23 mouse cellular contexts compared by ENCODE assay signal in genomic region chr14:93450930-93451665, GRCm38 (mm10).
DNase-seq lines count a peak whose midpoint lies in the region; ATAC-seq and TF ChIP-seq lines count a peak whose summit lies in the region.
"Had no signal": no experiment of that assay in that cellular context is flagged by ENCODE, and none has a peak within 500 bp of the region (broad histone marks: within the 10 kb centered on the region; RNA-seq: fewer than 3 reads in every experiment).

No protein-coding gene starts in this region.

- no peak for TF ChIP-seq CTCF in forebrain, postnatal 0 days (IDR thresholded peaks at IDR 0.05; ENCODE audit: low read depth)

- no peaks in the 10 kb centered on the region for H3K4me1 ChIP-seq in forebrain, embryonic 12.5 days
- H3K4me1 ChIP-seq in forebrain, embryonic 11.5 days (replicated peaks; ENCODE audit: control insufficient read depth, insufficient read depth, low read length): no peaks in the 10 kb centered on the region
- no peaks in the 10 kb centered on the region for H3K4me1 ChIP-seq in forebrain, postnatal 0 days (ENCODE audit: insufficient read depth)
- no peaks in the 10 kb centered on the region for H3K4me1 ChIP-seq in hindbrain, embryonic 11.5 days (replicated peaks; ENCODE audit: control insufficient read depth, insufficient read depth, low read length)
- H3K4me1 ChIP-seq: embryonic facial prominence, embryonic 12.5 days; heart, embryonic 15.5 days; hindbrain, embryonic 10.5 days; hindbrain, embryonic 15.5 days had no signal

- no peaks in the 10 kb centered on the region for H3K36me3 ChIP-seq in forebrain, embryonic 12.5 days (replicated peaks)
- H3K36me3 ChIP-seq in forebrain, embryonic 11.5 days (ENCODE audit: control insufficient read depth, insufficient read depth, low read length): no peaks in the 10 kb centered on the region
- H3K36me3 ChIP-seq in forebrain, postnatal 0 days (ENCODE audit: insufficient read depth): no peaks in the 10 kb centered on the region
- H3K36me3 ChIP-seq in hindbrain, embryonic 11.5 days (ENCODE audit: control insufficient read depth, insufficient read depth, low read length): no peaks in the 10 kb centered on the region
- H3K36me3 ChIP-seq: embryonic facial prominence, embryonic 12.5 days; heart, embryonic 15.5 days; hindbrain, embryonic 10.5 days; hindbrain, embryonic 15.5 days had no signal

- ATAC-seq in forebrain, embryonic 12.5 days (ENCODE audit: low FRiP score): 0 out of 2 replicates have a peak, but pooled peaks have one; percentile 27
- no peak for ATAC-seq in forebrain, embryonic 11.5 days (replicated peaks; ENCODE audit: low FRiP score)
- no peak; the same call in 1 of the 2 replicates for ATAC-seq in forebrain, postnatal 0 days
- no peak for ATAC-seq in hindbrain, embryonic 11.5 days (ENCODE audit: low FRiP score)
- ATAC-seq: intestine, embryonic 16.5 days; Patski had no signal

- H3K4me2 ChIP-seq in forebrain, embryonic 12.5 days: no peak overlapping the region
- no peak overlapping the region for H3K4me2 ChIP-seq in forebrain, embryonic 11.5 days (ENCODE audit: low read depth, low read length, severe bottlenecking)
- H3K4me2 ChIP-seq in forebrain, postnatal 0 days (ENCODE audit: low read depth): no peak overlapping the region
- H3K4me2 ChIP-seq in hindbrain, embryonic 11.5 days (replicated peaks; ENCODE audit: low read depth, low read length): no peak overlapping the region
- H3K4me2 ChIP-seq: embryonic facial prominence, embryonic 12.5 days; heart, embryonic 11.5 days; heart, embryonic 15.5 days; hindbrain, embryonic 15.5 days had no signal

- WGBS in forebrain, embryonic 12.5 days: 80% methylated on average over 5 of the region's 5 CpGs
- 81% methylated on average over 5 of the region's 5 CpGs for WGBS in forebrain, embryonic 11.5 days
- WGBS in forebrain, postnatal 0 days: 47% methylated on average over 5 of the region's 5 CpGs
- WGBS in hindbrain, embryonic 11.5 days: 90% methylated on average over 5 of the region's 5 CpGs

- DNase-seq in forebrain, embryonic 11.5 days (ENCODE audit: low spot score): no peak
- peak; percentile 29 for DNase-seq in brain, adult 2 months (ENCODE audit: low read depth, low spot score)
- peak; percentile 36 for DNase-seq in brain, embryonic 18.5 days (ENCODE audit: low read depth, low spot score)
- DNase-seq in forebrain, postnatal 0 days: peak; percentile 51
- DNase-seq in hindbrain, embryonic 11.5 days (ENCODE audit: low spot score): no peak
- DNase-seq: adrenal gland, adult 2 months; adrenal gland, postnatal 36 days; cerebellum, adult 18-20 months; cerebellum, postnatal 14 days; embryo, embryonic 11 days; gastrocnemius, postnatal 14 days; heart, adult 2 months; heart, postnatal 14 days; kidney, adult 2 months had no signal

- H3K9me3 ChIP-seq in forebrain, embryonic 12.5 days: no peaks in the 10 kb centered on the region
- H3K9me3 ChIP-seq in forebrain, embryonic 11.5 days (ENCODE audit: control insufficient read depth, low read length): no peaks in the 10 kb centered on the region
- H3K9me3 ChIP-seq in forebrain, postnatal 0 days (ENCODE audit: low read length): no peaks in the 10 kb centered on the region
- no peaks in the 10 kb centered on the region for H3K9me3 ChIP-seq in hindbrain, embryonic 11.5 days (ENCODE audit: control insufficient read depth, low read length)
- H3K9me3 ChIP-seq: embryonic facial prominence, embryonic 12.5 days; heart, embryonic 15.5 days; hindbrain, embryonic 10.5 days; hindbrain, embryonic 15.5 days had no signal

- H3K27me3 ChIP-seq in forebrain, embryonic 12.5 days: no peaks in the 10 kb centered on the region
- H3K27me3 ChIP-seq in forebrain, embryonic 11.5 days (ENCODE audit: control insufficient read depth, insufficient read depth, low read length): no peaks in the 10 kb centered on the region
- H3K27me3 ChIP-seq in forebrain, postnatal 0 days (ENCODE audit: insufficient read depth, low read length): no peaks in the 10 kb centered on the region
- no peaks in the 10 kb centered on the region for H3K27me3 ChIP-seq in hindbrain, embryonic 11.5 days (ENCODE audit: control insufficient read depth, insufficient read depth, low read length)
- H3K27me3 ChIP-seq: CH12.LX; embryonic facial prominence, embryonic 12.5 days; heart, embryonic 15.5 days; hindbrain, embryonic 15.5 days had no signal

- H3K9ac ChIP-seq in forebrain, embryonic 12.5 days: no peak overlapping the region
- no peak overlapping the region for H3K9ac ChIP-seq in forebrain, embryonic 11.5 days (ENCODE audit: low read length)
- no peak overlapping the region for H3K9ac ChIP-seq in forebrain, postnatal 0 days
- no peak overlapping the region for H3K9ac ChIP-seq in hindbrain, embryonic 11.5 days (ENCODE audit: low read depth, low read length)
- H3K9ac ChIP-seq: embryonic facial prominence, embryonic 12.5 days; heart, embryonic 15.5 days; hindbrain, embryonic 15.5 days had no signal

- H3K4me3 ChIP-seq in forebrain, embryonic 12.5 days (replicated peaks): no peak overlapping the region
- H3K4me3 ChIP-seq in forebrain, embryonic 11.5 days (ENCODE audit: low read depth, low read length): no peak overlapping the region
- no peak overlapping the region for H3K4me3 ChIP-seq in forebrain, postnatal 0 days (ENCODE audit: low read depth, low read length)
- H3K4me3 ChIP-seq in hindbrain, embryonic 11.5 days (ENCODE audit: low read depth, low read length): no peak overlapping the region
- H3K4me3 ChIP-seq: embryonic facial prominence, embryonic 12.5 days; heart, adult 2 months; heart, embryonic 15.5 days; hindbrain, embryonic 10.5 days; hindbrain, embryonic 15.5 days had no signal

- no peak overlapping the region for H3K27ac ChIP-seq in forebrain, embryonic 12.5 days
- H3K27ac ChIP-seq in forebrain, embryonic 11.5 days (ENCODE audit: low read depth, low read length): no peak overlapping the region
- H3K27ac ChIP-seq in forebrain, postnatal 0 days (ENCODE audit: low read depth, low read length): no peak overlapping the region
- no peak overlapping the region for H3K27ac ChIP-seq in hindbrain, embryonic 11.5 days (ENCODE audit: low read depth, low read length)
- H3K27ac ChIP-seq: embryonic facial prominence, embryonic 12.5 days; heart, adult 2 months; heart, embryonic 15.5 days; hindbrain, embryonic 10.5 days; hindbrain, embryonic 15.5 days had no signal

Comparison
In these comparisons a context has a peak if more than half of its experiments do, and no peak if none do; other contexts are left out.
1. DNase-seq: peak in brain, adult 2 months (single experiment), brain, embryonic 18.5 days (single experiment) and forebrain, postnatal 0 days (single experiment); none in forebrain, embryonic 11.5 days (single experiment) and hindbrain, embryonic 11.5 days (single experiment).